Mouse (Mus musculus): ENCODE measurements at regions not wholly inside any gene's neighbourhood (a gene's known extent, or its start where the extent isn't known, plus 50 kb on each side); places are given as distances from the start of the nearest gene placed in this dataset.

DNA sequence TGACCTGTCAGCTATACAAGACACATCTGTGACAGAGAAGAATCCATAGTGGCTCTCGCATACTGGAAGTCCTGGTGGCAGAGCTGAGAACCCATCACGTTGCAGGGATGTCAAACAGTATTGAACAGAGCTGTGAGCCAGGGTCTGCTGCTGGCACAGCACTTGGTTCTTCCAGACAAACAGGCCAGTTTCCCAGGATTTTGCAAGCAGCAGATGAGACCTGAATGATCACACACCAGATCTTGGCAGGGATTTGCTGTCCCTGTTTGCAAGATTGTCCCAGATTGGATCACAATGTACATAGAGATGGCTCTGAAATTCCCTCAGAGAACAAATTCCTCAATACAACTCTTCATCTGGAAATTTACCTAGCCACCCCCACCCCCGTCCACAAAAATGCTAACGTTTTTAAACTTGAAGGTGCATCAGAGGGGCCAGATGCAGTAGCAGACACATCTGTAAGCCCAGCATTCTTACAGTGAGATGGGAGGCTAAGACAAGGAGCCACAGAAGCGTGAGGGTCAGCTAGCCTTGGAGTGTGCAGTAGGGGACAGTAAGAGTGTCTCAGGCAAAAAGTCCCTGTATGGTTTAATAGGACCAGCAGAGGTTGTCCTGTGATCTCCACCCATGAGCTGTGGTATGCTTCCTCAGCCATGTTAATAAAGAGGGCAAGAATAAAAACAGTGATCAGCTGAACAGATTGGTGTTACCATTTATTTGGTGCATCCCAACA lies 307.8 kb downstream of the Gadd45g start:
- DNase-seq, result no peak

GRCm38 (mm10) chr13:52154844-52155587 lies 308.5 kb downstream of the Gadd45g start:
- DNase-seq, result peak; percentile 6 to 8

DNA sequence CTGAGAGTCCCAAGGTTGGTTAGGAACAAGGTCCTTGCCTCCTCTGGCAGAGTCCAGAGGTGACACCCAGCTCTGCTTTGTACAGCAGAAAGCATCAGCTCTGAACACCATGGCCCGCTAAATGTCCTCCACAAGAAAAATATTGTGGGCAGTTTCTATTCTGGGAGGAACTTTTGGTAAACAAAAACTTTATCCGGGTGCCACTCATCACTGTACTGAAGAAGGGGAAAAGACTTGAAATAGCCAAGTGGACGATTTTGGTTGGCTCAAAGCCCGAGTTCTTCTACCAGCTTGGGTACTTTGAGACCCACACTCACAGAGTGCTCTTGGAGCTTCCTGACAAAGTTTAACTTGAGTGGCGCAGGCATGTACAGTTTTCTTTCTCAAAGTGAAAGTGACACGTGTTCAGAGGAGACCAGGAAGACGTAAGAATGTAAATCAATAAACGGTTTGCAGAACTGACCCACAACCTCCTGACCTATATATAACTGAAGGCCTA lies 309.2 kb downstream of the Gadd45g start:
- peak; percentile 59 to 68 for DNase-seq

DNA sequence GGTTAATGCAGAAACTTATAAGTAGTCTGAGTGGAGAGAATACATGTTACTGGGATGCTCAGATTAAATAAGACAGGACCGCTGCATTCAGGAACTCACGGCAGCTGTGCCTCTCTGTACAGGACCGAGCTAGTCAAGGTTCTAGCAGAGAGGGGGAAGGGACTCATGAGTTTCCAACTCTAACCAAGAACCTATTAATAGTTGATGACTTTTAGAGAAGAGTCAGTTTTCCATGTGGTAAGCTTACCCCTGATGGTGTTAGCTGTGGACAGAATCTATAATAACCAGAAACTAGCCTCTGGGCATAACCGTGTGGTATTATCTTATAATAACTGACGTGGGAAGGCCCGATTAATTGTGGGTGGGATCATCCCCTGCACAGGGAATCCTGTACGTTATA lies 316.2 kb downstream of the Gadd45g start:
- DNase-seq, result no peak

DNA sequence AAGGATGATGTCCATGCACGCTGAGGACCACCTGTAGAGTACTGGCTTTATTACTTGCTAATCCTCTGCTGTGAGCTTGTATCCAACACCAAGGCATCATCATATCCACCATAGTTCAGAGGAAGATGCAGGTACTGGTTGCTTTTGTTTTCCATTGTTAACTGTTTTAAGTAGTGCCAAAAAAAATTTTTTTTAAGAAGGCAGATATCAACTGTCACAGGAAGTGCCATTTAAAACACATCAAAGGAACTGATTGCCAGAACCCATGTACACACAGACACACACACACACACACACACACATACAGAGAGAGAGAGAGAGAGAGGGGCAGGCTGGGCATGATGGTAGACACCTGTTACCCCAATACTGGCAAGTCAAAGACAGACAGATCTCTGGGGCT lies 319.1 kb downstream of the Gadd45g start:
- DNase-seq, result no peak

GRCm38 (mm10) chr13:52167968-52168367 lies 321.5 kb downstream of the Gadd45g start:
- no peak for DNase-seq

DNA sequence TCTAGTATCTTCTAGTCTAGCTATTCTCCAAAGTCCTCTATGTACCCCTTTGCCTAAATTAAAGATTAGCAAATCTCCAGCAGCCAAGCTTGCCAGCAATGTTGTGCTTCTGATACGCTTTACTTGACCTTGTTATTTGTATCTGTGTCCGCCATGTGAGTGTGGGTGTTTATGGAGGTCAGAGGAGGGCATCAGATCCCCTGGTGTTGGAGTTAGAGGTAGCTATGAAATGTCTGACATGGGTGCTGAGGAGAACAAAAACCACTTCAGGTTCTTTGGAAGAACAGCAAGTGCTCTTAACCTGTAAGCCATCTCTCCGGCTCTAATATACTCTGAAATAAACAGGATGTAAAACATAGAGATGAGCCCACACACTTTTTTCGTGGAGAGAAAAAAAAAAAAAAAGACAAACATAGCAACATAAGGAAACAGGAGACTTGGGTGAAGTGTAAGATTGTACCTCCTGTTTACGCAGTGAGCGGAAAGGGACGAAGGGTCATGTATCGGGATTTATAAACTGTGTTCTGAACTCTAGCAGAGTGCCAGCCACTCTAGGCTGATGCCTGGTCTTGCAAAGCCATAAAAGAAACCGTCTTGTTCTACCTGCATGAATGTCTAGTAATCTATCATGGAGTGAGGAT lies 326.3 kb downstream of the Gadd45g start:
- no peak for DNase-seq

DNA sequence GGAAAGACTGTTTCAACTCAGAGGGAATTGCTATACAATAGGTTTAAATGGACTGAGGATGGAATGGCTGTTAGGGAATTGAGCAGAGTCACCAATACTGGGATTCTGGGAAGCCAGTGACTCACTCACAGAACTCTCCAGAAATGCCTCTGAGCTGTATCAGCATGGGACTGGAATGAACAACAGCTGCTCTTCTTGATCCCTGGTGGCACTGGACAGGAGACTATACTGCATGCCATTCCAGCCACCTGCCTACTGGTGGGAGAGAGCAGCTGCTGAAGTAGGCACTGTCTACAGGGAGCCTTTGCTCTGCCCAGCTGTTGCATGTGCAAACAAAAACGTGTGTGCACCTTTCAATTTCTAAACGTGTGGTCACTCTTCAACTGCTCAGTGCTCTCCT lies 329.2 kb downstream of the Gadd45g start:
- DNase-seq, result no peak

DNA sequence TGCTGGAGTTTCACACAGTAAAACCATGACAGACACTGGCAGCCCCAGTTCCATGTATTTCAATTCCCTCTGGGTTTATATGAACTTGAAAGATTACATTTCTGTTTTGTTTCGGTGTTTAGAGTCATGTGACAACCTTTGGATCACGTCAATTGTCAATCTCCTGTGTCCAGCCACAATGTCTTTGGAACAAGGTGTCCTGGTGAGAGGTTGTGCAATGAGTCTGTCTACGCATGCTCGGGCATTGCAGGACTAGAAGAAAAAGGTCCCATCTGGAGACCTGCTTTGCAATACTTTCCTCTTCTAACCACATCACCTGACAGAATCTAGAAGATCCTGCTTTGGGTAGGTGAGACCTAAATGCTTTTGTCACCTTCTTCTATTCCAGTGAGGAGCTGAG lies 333.5 kb downstream of the Gadd45g start:
- DNase-seq, result no peak

GRCm38 (mm10) chr13:52183635-52184034 lies 337.2 kb downstream of the Gadd45g start:
- no peak for DNase-seq

DNA sequence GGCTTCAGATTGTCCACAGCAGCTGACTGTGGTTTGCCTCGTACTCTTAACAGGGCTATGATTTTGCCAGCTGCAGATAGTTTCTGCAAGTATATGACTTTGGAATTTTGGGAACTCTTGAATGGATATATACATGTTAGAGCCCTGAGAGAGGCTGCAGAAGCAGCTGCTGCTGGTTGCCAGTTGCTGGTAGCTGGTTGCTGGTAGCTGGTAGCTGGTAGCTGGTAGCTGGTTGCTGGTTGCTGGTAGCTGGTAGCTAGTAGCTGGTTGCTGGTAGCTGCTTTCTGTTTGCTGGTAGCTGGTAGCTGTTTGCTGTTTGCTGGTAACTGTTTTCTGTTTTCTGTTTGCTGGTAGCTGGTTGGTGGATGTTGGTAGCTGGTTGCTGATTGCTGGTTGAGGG lies 339.1 kb downstream of the Gadd45g start:
- DNase-seq, result no peak

- no peak for DNase-seq
These were observed 341.5 kb downstream of the Gadd45g start for GRCm38 (mm10) chr13:52187841-52188604.

GRCm38 (mm10) chr13:52188605-52189003 lies 342.1 kb downstream of the Gadd45g start:
- no peak for DNase-seq

- no peak for DNase-seq
These were observed 341.6 kb downstream of the Diras2 start for GRCm38 (mm10) chr13:52189382-52189923.

- DNase-seq, result no peak
These were observed 340.8 kb downstream of the Diras2 start for GRCm38 (mm10) chr13:52190256-52190655.

DNA sequence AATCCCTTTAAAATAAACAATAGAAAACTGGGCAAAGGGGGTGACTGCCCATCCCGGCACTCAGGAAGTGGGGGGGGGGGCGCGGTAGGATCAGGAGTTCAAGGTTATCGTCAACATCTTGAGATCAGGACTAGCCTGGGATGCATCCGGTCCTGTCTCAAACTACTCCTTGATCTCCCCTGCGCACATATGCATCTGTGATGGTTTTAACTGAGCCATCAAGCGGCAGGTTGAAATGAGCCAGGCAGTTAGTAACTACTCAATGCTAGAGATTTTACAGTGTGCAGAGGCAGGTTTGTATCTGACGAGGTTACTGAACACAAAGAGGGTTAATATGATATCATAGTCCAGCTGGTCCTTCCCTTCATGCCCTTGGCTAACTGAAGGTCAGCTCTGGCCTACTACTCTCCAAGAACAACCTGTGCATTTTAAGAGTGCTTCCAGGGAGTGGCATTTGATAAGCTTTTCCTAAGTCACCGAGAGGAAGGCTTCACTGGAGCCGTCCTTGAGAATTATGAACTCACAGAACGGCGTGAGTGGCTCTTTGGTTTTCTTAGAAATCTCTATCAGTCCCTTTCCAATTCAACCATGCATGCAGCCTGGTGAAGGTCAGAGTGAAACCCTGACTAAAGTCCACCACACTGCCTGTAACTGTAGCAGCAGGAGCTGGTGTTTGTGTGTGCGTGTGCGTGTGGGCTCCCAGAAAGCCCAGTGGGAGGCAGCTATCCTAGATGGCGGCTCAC lies 340.1 kb downstream of the Diras2 start:
- DNase-seq, result peak in 1 of 2 experiments; percentile 22

- no peak for DNase-seq
These were observed 334.2 kb downstream of the Diras2 start for GRCm38 (mm10) chr13:52196917-52197316.

- DNase-seq, result no peak
These were observed 332.3 kb downstream of the Diras2 start for GRCm38 (mm10) chr13:52198649-52199348.

- DNase-seq, result no peak
These were observed 328.7 kb downstream of the Diras2 start for GRCm38 (mm10) chr13:52202372-52202771.

- DNase-seq, result no peak
These were observed 325.1 kb downstream of the Diras2 start for GRCm38 (mm10) chr13:52205951-52206350.

- no peak for DNase-seq
These were observed 314.7 kb downstream of the Diras2 start for GRCm38 (mm10) chr13:52216343-52216742.
